Mouse (Mus musculus) cerebellum, postnatal 25 days (tissue): ENCODE results near the gene Stx1b.
"Not testable (repeated sequence)": the region's sequence is repeated elsewhere in the genome, so short reads cannot be mapped to it uniquely, and the experiment has no call there.

Experiments
- DNase-seq, 2 experiments: peaks; one replicate each; pipeline ENCODE4 v3.0.0; 2021; ENCODE audit warnings: mixed read lengths in 2 of 2

Gene Stx1b

DNA sequence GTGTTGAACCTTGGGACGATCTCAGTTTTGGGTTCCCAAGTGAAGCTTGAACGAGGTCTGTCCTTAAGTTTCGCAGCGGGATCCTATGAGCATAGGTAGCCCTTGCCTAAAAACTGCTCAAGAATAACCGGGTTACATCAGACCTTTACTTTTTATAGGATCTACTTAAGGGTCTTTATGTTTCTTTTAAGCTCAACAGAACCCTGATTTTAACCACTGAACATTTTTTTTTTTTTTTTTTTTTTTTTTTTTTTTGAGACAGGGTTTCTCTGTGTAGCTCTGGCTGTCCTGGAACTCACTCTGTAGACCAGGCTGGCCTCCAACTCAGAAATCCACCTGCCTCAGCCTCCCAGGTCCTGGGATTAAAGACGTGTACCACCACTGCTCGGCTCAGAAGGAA is 48.5 kb downstream of the Stx1b start:
- DNase-seq: not testable (repeated sequence)

- DNase-seq: peak; percentile 82 to 90
Observed at GRCm38 (mm10) chr7:127773664-127774384, 50.5 kb downstream of the Stx1b start.

DNA sequence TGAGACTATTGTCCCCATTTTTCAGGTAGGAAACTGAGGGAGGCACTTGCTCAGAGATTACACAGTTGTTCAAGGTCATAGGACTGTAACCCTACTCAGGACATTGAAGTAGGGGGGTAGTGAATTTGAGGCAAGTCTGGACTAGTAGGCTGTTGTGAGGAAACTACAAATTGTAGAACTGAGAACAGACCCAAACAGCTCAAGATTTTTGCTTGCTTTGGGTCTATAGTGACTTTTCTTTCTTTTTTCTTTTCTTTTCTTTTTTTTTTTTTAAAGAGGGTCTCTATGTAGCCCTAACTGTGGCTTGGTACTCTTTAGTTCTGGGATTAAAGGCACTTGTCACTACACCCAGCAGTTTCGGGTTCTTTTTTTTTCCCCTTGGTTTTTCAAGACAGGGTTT is 51.8 kb downstream of the Stx1b start:
- no peak for DNase-seq

DNA sequence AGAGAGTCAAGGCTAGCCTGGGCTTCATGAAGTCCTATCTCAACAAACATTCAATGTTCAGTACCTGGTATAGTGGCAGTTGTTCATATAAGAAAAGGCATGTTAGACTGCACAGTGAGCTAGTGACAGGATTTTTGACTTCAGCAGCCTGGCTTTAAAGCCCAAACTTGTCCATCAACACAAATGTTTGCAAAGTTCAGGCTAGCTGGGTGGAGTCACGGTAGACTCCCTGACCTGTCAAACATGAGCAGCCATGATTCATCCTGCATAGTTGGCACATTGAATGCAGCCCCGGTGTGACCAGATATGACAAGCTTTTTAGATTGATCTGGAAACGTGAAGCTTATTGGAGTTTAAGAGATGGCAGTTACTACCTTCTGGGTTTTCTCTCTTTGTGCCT is 52.3 kb downstream of the Stx1b start:
- DNase-seq: no peak

GRCm38 (mm10) chr7:127771262-127771661 is 53.1 kb downstream of the Stx1b start:
- DNase-seq: no peak

GRCm38 (mm10) chr7:127770039-127770905 is 54.1 kb downstream of the Stx1b start:
- DNase-seq: no peak

- DNase-seq: peak; percentile 86 to 87
Observed at GRCm38 (mm10) chr7:127769651-127770038, 54.7 kb downstream of the Stx1b start, which contains the start of gene Orai3. Orai3 (plus strand) TSS chr7:127769815.

DNA sequence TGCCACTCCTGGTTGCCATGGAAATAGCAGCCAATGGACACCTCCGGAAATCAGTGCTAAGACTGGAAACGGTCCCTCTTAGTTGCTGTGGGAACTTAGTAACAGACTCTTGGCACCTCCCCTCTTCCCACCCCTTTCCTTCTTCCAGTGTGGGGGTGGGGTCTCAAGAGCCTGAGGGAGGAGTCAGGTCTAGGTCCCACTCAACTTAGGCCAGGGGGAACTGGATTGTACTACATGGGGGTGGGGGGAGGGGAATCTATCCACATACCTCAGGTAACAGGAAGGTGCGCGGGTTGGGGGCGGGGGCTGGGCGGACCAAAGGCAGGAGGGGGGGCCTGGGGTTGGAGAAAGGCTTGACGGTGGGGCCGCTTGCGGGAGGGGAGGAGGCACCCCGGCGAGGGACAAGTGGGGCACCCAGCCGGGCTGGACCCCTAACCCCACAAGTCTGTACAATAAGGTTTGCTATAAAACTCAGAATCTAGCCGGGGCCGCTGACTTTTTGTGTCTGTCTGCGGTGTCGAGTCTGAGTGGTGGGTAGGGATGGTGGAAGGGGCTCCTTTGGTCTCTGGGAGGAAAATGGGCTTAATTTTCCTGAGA is 55.3 kb downstream of the Stx1b start:
- peak; percentile 93 to 95 for DNase-seq

- DNase-seq: peak; percentile 37 to 64
Observed at GRCm38 (mm10) chr7:127768346-127768996, 55.9 kb downstream of the Stx1b start.

DNA sequence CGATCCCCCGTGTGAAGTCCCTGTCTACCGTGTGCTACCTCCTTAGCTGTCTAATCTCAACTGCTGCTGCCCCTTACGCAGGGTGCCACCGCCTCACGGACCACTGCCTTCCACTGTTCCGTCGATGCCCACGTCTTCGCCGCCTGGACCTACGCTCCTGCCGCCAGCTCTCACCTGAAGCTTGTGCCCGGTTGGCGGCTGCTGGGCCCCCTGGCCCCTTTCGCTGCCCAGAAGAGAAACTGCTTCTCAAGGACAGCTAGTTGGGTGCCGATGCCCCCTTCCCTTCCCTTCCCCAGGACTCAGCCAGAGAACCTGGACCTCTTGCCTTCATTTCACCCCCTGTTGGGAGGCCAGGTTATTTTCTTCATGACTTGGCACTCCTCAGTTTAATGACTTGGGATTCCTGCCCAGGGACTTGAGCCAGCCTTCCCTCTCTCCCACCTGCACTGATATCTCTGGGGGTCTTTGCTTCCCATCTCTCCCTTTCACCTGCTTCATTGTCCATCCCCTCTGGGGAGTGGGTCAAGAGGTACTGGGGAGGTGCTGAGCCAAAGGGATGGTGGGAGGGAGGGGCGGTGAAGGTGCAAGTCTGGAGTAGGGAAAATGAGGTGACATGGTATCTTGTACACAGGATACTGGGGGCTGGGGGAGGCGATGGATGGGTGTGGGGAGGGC is 56.5 kb downstream of the Stx1b start:
- peak in 1 of 2 experiments; percentile 38 for DNase-seq

DNA sequence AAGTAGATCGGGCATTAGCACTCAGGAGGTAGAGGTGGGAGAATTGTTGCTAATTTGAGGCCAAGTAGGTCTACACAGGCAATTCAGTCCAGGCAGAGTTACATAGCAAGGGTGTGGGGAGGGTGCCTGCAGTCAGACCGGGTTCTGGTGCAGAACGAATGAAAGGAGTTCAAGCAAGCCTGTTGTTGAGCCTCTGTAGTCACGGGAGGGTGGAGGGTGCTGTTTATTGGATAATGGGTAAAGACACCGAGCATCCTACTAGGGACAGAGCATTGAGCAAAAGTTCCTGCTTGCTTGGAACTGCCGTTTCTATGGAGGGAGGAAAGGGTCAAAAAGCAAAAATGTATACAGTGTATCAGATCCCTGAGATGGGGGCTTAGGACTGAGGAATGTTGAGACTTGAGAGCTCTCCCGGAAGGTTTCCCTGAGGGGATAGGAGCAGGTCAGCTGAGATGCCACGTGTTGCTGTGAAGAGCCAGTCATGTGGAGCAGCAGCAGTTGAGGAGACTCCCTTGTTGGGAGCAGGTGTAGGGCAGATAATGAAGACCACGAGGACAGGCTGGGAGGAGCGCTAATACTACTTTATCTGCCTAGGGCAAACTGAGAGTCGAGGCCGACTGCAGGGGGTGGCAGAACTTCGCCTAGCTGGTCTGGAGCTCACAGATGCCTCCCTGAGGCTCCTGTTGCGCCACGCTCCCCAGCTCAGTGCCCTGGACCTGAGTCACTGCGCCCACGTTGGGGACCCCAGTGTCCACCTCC is 57.3 kb downstream of the Stx1b start:
- peak in 1 of 2 experiments; percentile 27 for DNase-seq

DNA sequence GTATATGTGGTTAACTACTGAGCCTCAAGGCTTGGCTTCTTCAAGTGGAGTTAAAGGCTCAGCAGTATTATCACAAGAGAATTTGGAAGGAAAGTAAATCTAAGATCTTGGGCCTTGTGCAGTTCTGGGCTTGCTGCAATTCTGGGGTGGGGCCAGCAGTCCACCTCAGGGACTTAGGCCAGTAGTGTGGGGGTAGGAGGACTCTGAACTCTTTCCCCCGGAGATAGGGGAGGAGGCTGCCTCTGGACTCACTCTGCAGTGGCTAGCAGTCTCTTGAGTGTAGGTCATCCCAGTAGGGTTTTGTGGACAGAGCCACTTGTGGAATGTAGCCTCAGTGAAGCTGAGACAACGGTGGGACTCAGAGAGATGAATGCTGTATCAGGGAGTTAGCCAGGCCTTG is 58.6 kb downstream of the Stx1b start:
- no peak for DNase-seq

DNA sequence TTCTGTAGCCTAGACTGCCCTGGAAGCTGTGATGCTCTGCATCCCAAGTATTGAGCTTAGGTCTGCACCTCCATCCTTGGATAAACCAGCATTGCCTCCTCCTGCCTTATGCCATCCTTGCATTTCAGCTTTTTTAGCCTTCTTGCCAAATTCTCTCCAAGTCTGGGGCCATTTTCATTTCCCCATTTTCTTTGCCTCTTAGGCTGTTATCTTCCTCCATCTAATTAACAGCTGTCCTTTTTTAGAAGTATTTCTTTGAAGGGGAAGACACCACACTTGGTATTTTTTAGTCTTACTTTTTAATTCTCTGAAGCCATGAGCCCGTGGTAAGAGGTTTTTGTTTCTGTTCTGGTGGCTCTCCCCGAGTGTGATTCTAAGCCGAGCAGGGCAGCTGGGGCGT is 60.7 kb downstream of the Stx1b start:
- DNase-seq: no peak

- peak; percentile 79 to 86 for DNase-seq
Observed at GRCm38 (mm10) chr7:127761026-127761425, 63.3 kb downstream of the Stx1b start.

- DNase-seq: no peak
Observed at GRCm38 (mm10) chr7:127760478-127760877, 63.9 kb downstream of the Stx1b start.

- no peak for DNase-seq
Observed at GRCm38 (mm10) chr7:127759716-127760115, 64.6 kb downstream of the Stx1b start.
